Mouse (Mus musculus) macrophage (primary cell): ENCODE results near the gene Pcyt1a. TPM values are rescaled to one million over a fixed set of nuclear protein-coding genes. Genes with fewer than 3 reads are reported as not detected.

Experiments
- H3K27ac ChIP-seq: fragments of 350-480 bp; formaldehyde crosslinking; 2 replicates; pipeline ENCODE4 v1.9.0; 2021
- H3K36me3 ChIP-seq: fragments of 350-480 bp; formaldehyde crosslinking; 2 replicates; pipeline ENCODE4 v1.9.0; 2021; ENCODE audit errors: inconsistent target
- H3K4me3 ChIP-seq: fragments of 350-480 bp; formaldehyde crosslinking; 2 replicates; pipeline ENCODE4 v1.9.0; 2021; ENCODE audit errors: inconsistent target
- H3K79me2 ChIP-seq: fragments of 350-480 bp; formaldehyde crosslinking; 2 replicates; pipeline ENCODE4 v1.9.0; 2021; ENCODE audit errors: inconsistent target
- WGBS: methylation state at CpG from one replicate; pipeline ENCODE4 v1.1.7; 2026; ENCODE audit warnings: inconsistent platforms; ENCODE audit not compliant: missing documents; 5-methylcytosine and 5-hydroxymethylcytosine counted together
- polyA plus RNA-seq: library from polyadenylated mRNA; stranded (reverse); fragments of 250-400 nt; gene quantifications from 3 replicates; pipeline ENCODE4 v1.2.4, GENCODE M21; 2018; ENCODE audit warnings: inconsistent platforms

The Pcyt1a gene
- polyA plus RNA-seq, 1 experiment from 2014 or later = 60.1 TPM

DNA sequence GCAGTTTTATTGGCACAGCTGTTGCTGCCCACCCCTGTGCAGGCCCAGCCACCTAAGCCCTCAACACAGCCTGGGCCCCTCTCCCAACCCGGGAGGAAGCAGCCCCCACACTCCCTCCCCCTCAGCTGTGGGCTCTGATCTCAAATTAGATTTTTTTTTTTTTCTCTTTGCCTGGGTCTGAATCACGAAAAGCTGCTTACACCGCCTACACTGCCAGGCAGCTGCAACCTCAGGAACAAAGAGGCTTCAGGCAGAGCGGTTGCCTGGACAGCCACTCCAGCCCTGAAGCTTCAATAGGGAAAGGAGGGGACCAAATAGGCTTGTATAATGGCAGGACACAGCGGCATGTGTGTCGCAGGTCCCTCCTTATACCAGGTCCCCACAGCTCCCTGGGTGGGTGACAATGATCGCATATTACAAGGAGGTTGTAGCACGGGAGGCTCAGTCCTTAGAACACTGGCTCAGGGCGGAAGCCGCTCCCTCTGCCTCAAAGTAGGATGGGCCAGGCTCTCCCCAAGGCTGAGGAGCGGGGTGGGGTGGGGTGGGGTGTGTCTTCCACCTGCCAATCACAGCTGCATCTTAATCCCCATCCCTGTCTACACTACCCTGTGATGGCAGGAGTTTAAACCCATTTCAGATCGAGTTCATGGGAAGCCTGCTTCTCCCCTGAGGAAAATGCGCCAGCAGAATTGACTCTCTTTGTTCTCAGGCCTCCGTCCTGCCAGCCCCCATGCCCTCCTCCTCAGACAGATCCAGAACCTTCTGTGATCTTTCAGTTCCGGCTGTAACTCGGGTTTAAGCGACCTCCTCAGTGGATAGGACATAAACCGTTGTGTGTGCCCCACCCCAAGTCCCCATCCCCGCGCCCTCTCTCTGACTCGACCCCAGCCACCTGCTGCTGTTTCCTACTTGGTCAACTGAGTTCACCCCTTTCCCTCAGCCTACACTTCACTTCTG, 85.6 kb downstream of the Pcyt1a start:
- Histone ChIP-seq H3K36me3 (no peaks in the 10 kb centered on the region), H3K4me3 (no peak overlapping the region), H3K27ac (no peak overlapping the region), H3K79me2 (no peaks in the 10 kb centered on the region)
- 55% methylated on average over 20 of the region's 21 CpGs for whole genome bisulfite sequencing

GRCm38 (mm10) chr16:32517785-32518481, 87.2 kb downstream of the Pcyt1a start:
- no peaks in the 10 kb centered on the region for H3K36me3 ChIP-seq
- H3K79me2 ChIP-seq = no peaks in the 10 kb centered on the region
- no peak overlapping the region for H3K4me3 ChIP-seq
- no peak overlapping the region for H3K27ac ChIP-seq
- 95% methylated on average over 12 of the region's 12 CpGs for WGBS

GRCm38 (mm10) chr16:32519656-32520371, 89.1 kb downstream of the Pcyt1a start:
- Histone ChIP-seq H3K4me3 (no peak overlapping the region), H3K79me2 (no peaks in the 10 kb centered on the region), H3K27ac (no peak overlapping the region), H3K36me3 (no peaks in the 10 kb centered on the region)
- WGBS = 78% methylated on average over 15 of the region's 15 CpGs

- 31% methylated on average over 9 of the region's 9 CpGs for WGBS
- Histone ChIP-seq H3K79me2 (no peaks in the 10 kb centered on the region), H3K4me3 (no peak overlapping the region), H3K27ac (no peak overlapping the region), H3K36me3 (no peaks in the 10 kb centered on the region)
Observed at GRCm38 (mm10) chr16:32520372-32520748, 89.6 kb downstream of the Pcyt1a start.

DNA sequence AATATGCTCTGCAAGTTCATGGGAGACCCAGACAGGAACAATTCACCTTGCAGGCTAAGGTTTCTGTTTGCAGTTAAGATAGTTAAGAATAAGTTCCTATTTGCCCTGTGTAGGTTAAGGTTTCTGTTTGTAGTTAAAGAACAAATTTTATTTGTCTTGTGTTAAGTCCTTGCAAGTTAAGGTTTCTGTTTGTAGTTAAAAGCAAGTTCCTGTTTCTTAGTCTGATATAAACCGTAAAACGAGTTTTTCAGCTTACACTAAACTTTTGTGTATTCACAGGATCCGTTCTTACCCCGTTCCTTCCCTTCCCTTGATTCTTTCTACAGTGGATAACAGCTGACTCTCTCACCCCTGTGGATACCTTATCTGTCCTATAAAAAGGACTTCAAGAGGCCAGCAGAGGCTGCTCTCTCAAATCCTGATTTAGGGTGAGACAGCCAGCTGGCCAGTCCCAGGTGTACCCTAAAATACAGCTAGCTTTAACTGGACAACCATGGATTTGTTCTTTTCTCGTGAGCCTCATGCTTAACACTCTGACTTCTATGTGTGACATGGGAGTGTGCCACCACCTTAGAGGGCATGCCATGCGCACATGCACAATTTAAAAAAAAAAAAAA, 92.0 kb downstream of the Pcyt1a start:
- Histone ChIP-seq H3K79me2 (no peaks in the 10 kb centered on the region), H3K27ac (no peak overlapping the region), H3K36me3 (no peaks in the 10 kb centered on the region), H3K4me3 (no peak overlapping the region)
- WGBS = 37% methylated on average over 6 of the region's 6 CpGs

GRCm38 (mm10) chr16:32523462-32524243, 92.9 kb downstream of the Pcyt1a start:
- Histone ChIP-seq H3K36me3 (no peaks in the 10 kb centered on the region), H3K4me3 (no peak overlapping the region), H3K27ac (no peak overlapping the region), H3K79me2 (no peaks in the 10 kb centered on the region)
- 94% methylated on average over 8 of the region's 8 CpGs for WGBS

- no peak overlapping the region for H3K4me3 ChIP-seq
- H3K79me2 ChIP-seq = no peaks in the 10 kb centered on the region
- 89% methylated on average over 5 of the region's 5 CpGs for WGBS
- H3K36me3 ChIP-seq = no peaks in the 10 kb centered on the region
- H3K27ac ChIP-seq = no peak overlapping the region
Observed at GRCm38 (mm10) chr16:32524244-32524615, 93.5 kb downstream of the Pcyt1a start.

Other genes with a start within 250 kb of the Pcyt1a start
- 7.9 to 11.3 TPM (median 8.2 TPM) in 3 replicates for gene Fbxo45, start 183.8 kb upstream of the Pcyt1a start, polyA plus RNA-seq
- gene Wdr53, start 183.7 kb upstream of the Pcyt1a start, polyA plus RNA-seq = 14.7 to 20.5 TPM (median 18.9 TPM) in 3 replicates
- gene Smco1, start 159.5 kb upstream of the Pcyt1a start, polyA plus RNA-seq = not detected in 3 replicates
- gene Rnf168, start 153.5 kb upstream of the Pcyt1a start, polyA plus RNA-seq = 12.1 to 18.7 TPM (median 16.1 TPM) in 3 replicates
- 3.9 to 6.0 TPM (median 4.0 TPM) in 3 replicates for gene Ubxn7, start 98.7 kb upstream of the Pcyt1a start, polyA plus RNA-seq
- 0.67 to 1.2 TPM (median 1.1 TPM) in 3 replicates for gene Tm4sf19, start 30.4 kb upstream of the Pcyt1a start, polyA plus RNA-seq
- gene Tctex1d2, start 11.2 kb upstream of the Pcyt1a start, polyA plus RNA-seq = 16.6 to 17.3 TPM (median 16.7 TPM) in 3 replicates
- 0.08 to 0.20 TPM in 2 of 3 replicates, not detected in the other for gene Slc51a, start 57.0 kb downstream of the Pcyt1a start, polyA plus RNA-seq
- gene Zdhhc19, start 65.3 kb downstream of the Pcyt1a start, polyA plus RNA-seq = not detected in 3 replicates
- 327 to 500 TPM (median 495 TPM) in 3 replicates for gene Tfrc, start 178.0 kb downstream of the Pcyt1a start, polyA plus RNA-seq
- 0.66 to 3.8 TPM (median 1.1 TPM) in 3 replicates for gene Tnk2, start 213.0 kb downstream of the Pcyt1a start, polyA plus RNA-seq